Mouse (Mus musculus) cerebellum, adult 9-11 months (tissue): ENCODE data around the gene Wipf3.
A peak's percentile ranks its signal among the peaks of the same experiment; 100 is the strongest.

Experiments
- DNase-seq: peaks from one replicate; pipeline ENCODE4 v3.0.0; 2022

Gene Wipf3

GRCm38 (mm10) chr6:54432806-54433545, 3.6 kb downstream of the Wipf3 start:
- DNase-seq, result no peak

GRCm38 (mm10) chr6:54434171-54434570, 4.8 kb downstream of the Wipf3 start:
- DNase-seq, result no peak

GRCm38 (mm10) chr6:54435663-54436062, 6.3 kb downstream of the Wipf3 start:
- no peak for DNase-seq

GRCm38 (mm10) chr6:54436286-54436685, 6.9 kb downstream of the Wipf3 start:
- no peak for DNase-seq

GRCm38 (mm10) chr6:54438510-54438909, 9.1 kb downstream of the Wipf3 start:
- no peak for DNase-seq

GRCm38 (mm10) chr6:54440658-54441057, 11.3 kb downstream of the Wipf3 start:
- peak; percentile 67 for DNase-seq

- no peak for DNase-seq
Observed at GRCm38 (mm10) chr6:54443657-54444056, 14.3 kb downstream of the Wipf3 start.

- no peak for DNase-seq
Observed at GRCm38 (mm10) chr6:54444086-54444485, 14.7 kb downstream of the Wipf3 start.

- DNase-seq, result no peak
Observed at GRCm38 (mm10) chr6:54445249-54445818, 15.9 kb downstream of the Wipf3 start.

GRCm38 (mm10) chr6:54447353-54447752, 17.9 kb downstream of the Wipf3 start:
- DNase-seq, result no peak

- DNase-seq, result no peak
Observed at GRCm38 (mm10) chr6:54459661-54460060, 30.3 kb downstream of the Wipf3 start.

GRCm38 (mm10) chr6:54460172-54460914, 30.9 kb downstream of the Wipf3 start:
- DNase-seq, result peak; percentile 63

GRCm38 (mm10) chr6:54460915-54461671, 31.7 kb downstream of the Wipf3 start:
- peak; percentile 70 for DNase-seq

- DNase-seq, result peak; percentile 64
Observed at GRCm38 (mm10) chr6:54462766-54463165, 33.4 kb downstream of the Wipf3 start.

GRCm38 (mm10) chr6:54463701-54464458, 34.5 kb downstream of the Wipf3 start:
- DNase-seq, result peak; percentile 60

GRCm38 (mm10) chr6:54464926-54465325, 35.5 kb downstream of the Wipf3 start:
- no peak for DNase-seq

- DNase-seq, result no peak
Observed at GRCm38 (mm10) chr6:54467371-54467770, 38.0 kb downstream of the Wipf3 start.

- no peak for DNase-seq
Observed at GRCm38 (mm10) chr6:54471866-54472265, 42.5 kb downstream of the Wipf3 start.

- DNase-seq, result no peak
Observed at GRCm38 (mm10) chr6:54472846-54473715, 43.7 kb downstream of the Wipf3 start.

GRCm38 (mm10) chr6:54475926-54476667, 46.7 kb downstream of the Wipf3 start:
- DNase-seq, result no peak
